ENCODE assay signal across 7 mouse cellular contexts in the genomic region with DNA sequence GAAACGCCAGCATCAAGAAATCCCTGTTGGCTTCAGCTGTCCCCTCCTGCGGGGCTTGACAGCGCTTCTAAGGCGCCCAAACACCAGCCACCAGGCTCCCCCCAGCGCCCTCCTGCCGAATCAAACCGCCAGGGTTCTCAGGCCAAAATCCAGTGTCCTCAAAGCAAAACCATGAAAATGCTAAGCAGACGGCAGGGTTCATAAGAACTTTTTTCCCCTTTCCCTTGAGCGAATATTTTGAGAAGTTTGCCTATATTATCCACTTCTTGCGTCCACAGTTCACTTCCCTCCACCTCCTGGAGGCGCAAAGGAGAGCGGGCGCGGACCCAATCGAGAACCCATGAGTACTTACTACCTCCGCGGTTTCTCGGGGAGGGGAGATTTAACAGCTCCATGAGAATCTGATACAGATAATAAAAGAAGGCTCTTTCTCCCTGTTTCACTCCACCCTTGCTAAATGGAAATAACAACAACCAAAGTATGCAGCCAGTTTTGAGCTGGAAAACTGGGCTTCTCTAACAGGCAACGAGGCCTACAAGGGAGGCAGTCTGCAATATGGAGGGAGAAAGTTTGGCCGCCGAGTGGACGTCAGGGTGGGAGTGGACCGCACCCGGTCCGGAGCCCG. TPM values are rescaled to one million over a fixed set of nuclear protein-coding genes. Genes with fewer than 3 reads are reported as not detected.
DNase-seq lines count a peak whose midpoint lies in the region; ATAC-seq and TF ChIP-seq lines count a peak whose summit lies in the region.

No protein-coding gene starts in this region.

- WGBS in hindbrain, postnatal 0 days, result under 1% methylated on average over 26 of the region's 26 CpGs
- under 1% methylated on average over 26 of the region's 26 CpGs for WGBS in limb, embryonic 12.5 days
- WGBS in midbrain, embryonic 10.5 days, result under 1% methylated on average over 26 of the region's 26 CpGs

- peak overlapping the region; percentile 83 for H3K4me2 ChIP-seq in hindbrain, postnatal 0 days (ENCODE audit: low read depth, low read length)
- H3K4me2 ChIP-seq in limb, embryonic 12.5 days, result peak overlapping the region; percentile 69

- intact Hi-C loops in gastrocnemius, postnatal 14 days (cut with DNase I; ENCODE audit: low total_unique reads), result loop anchor here (5.0 kb wide), 1 partner anchor 102 kb away; no protein-coding TSS in a partner anchor

- peak overlapping the region; percentile 73 for H3K9ac ChIP-seq in hindbrain, postnatal 0 days (replicated peaks; ENCODE audit: low read length)
- H3K9ac ChIP-seq in limb, embryonic 12.5 days (replicated peaks), result peak overlapping the region; percentile 90

- no peak for ATAC-seq in hindbrain, postnatal 0 days
- ATAC-seq in limb, embryonic 12.5 days (ENCODE audit: insufficient number of reproducible peaks, insufficient read depth, low FRiP score, low TSS enrichment, low read depth), result no peak

- no peaks in the 10 kb centered on the region for H3K27me3 ChIP-seq in hindbrain, postnatal 0 days (ENCODE audit: insufficient read depth, low read length)
- no peaks in the 10 kb centered on the region for H3K27me3 ChIP-seq in limb, embryonic 12.5 days
- H3K27me3 ChIP-seq in midbrain, embryonic 10.5 days (ENCODE audit: low read depth, poor library complexity, severe bottlenecking), result no peaks in the 10 kb centered on the region
- no peaks in the 10 kb centered on the region; the same call in 1 of the 2 replicates for H3K27me3 ChIP-seq in splenic B cell, adult 2 months (ENCODE audit: control insufficient read depth, insufficient read depth, low read length, poor library complexity, severe bottlenecking)

- H3K36me3 ChIP-seq in hindbrain, postnatal 0 days (ENCODE audit: insufficient read depth, low read length), result no peaks in the 10 kb centered on the region
- H3K36me3 ChIP-seq in limb, embryonic 12.5 days, result no peaks in the 10 kb centered on the region
- H3K36me3 ChIP-seq in midbrain, embryonic 10.5 days, result no peaks in the 10 kb centered on the region
- no peaks in the 10 kb centered on the region for H3K36me3 ChIP-seq in splenic B cell, adult 2 months (ENCODE audit: control insufficient read depth, insufficient read depth, low read length, poor library complexity, severe bottlenecking)

- DNase-seq in adrenal gland, adult (ENCODE audit: inconsistent age in 2 of 2, low spot score in 1 of 2), result peak; percentile 77 to 91
- peak; percentile 60 to 61 for DNase-seq in cerebellum, postnatal 25 days
- DNase-seq in gastrocnemius, postnatal 14 days, result peak; percentile 78
- peak; percentile 66 for DNase-seq in hindbrain, postnatal 0 days (ENCODE audit: low spot score)
- peak; percentile 58 for DNase-seq in midbrain, embryonic 10.5 days (ENCODE audit: low spot score)
- DNase-seq in splenic B cell, adult 2 months (ENCODE audit: low read depth, low spot score), result peak; percentile 2

- H3K27ac ChIP-seq in hindbrain, postnatal 0 days, result peak overlapping the region; percentile 93
- H3K27ac ChIP-seq in limb, embryonic 12.5 days, result peak overlapping the region; percentile 99
- peak overlapping the region; percentile 94 for H3K27ac ChIP-seq in midbrain, embryonic 10.5 days (replicated peaks)

- H3K4me3 ChIP-seq in hindbrain, postnatal 0 days (ENCODE audit: low read length), result peak overlapping the region; percentile 87
- H3K4me3 ChIP-seq in limb, embryonic 12.5 days (replicated peaks), result peak overlapping the region; percentile 80
- H3K4me3 ChIP-seq in midbrain, embryonic 10.5 days, result peak overlapping the region; percentile 74

- H3K4me1 ChIP-seq in hindbrain, postnatal 0 days (ENCODE audit: insufficient read depth, low read length), result no peaks in the 10 kb centered on the region
- peaks cover 21% of the 10 kb centered on the region for H3K4me1 ChIP-seq in limb, embryonic 12.5 days (replicated peaks)
- H3K4me1 ChIP-seq in midbrain, embryonic 10.5 days, result peaks cover 41% of the 10 kb centered on the region

- no peaks in the 10 kb centered on the region for H3K9me3 ChIP-seq in hindbrain, postnatal 0 days (ENCODE audit: low read length)
- H3K9me3 ChIP-seq in limb, embryonic 12.5 days, result no peaks in the 10 kb centered on the region
- no peaks in the 10 kb centered on the region for H3K9me3 ChIP-seq in midbrain, embryonic 10.5 days (replicated peaks)

- peak; percentile 52 for TF ChIP-seq CTCF in hindbrain, postnatal 0 days (IDR thresholded peaks at IDR 0.05; ENCODE audit: low read depth)

RNA-seq across cellular contexts. Expression of gene Gab1, which starts 1.4 kb away (rescaled TPM):
- 10 to 100 TPM; 12.7 to 15.2 TPM for total RNA-seq in gastrocnemius, postnatal 14 days (2021)
- total RNA-seq in hindbrain, postnatal 0 days (2014; rRNA removed), result 32.1 and 32.7 TPM in 2 replicates
- polyA plus RNA-seq in hindbrain, postnatal 0 days (2015; fragmentation: Nextera tagmentation; extraction: Ambion mirVana), result 14.0 TPM in 2 replicates
- 20.4 and 24.4 TPM in 2 replicates for polyA plus RNA-seq in limb, embryonic 12.5 days (2016; fragmentation: Nextera tagmentation; extraction: Ambion mirVana)
- 12.9 and 13.0 TPM in 2 replicates for polyA plus RNA-seq in midbrain, embryonic 10.5 days (2016; fragmentation: Nextera tagmentation; extraction: Ambion mirVana)

Comparison
In these comparisons a context has a peak if more than half of its experiments do, and no peak if none do; other contexts are left out.
1. DNase-seq: peak in every context shown above with its lines; median percentile 84 in adrenal gland, adult; 78 in gastrocnemius, postnatal 14 days; 66 in hindbrain, postnatal 0 days; 60 in cerebellum, postnatal 25 days; 58 in midbrain, embryonic 10.5 days; 2 in splenic B cell, adult 2 months.